Mouse (Mus musculus) heart, embryonic 11.5 days (tissue): ENCODE data around the gene Cdhr2. TPM values are rescaled to one million over a fixed set of nuclear protein-coding genes. Genes with fewer than 3 reads are reported as not detected.

Experiments used
- ATAC-seq: fragments of 200-750 bp; cut with Nextera tagmentation; replicated peaks from 2 replicates; pipeline ENCODE4 v1.8.0; 2017; ENCODE audit warnings: moderate library complexity; ENCODE audit not compliant: insufficient number of reproducible peaks, low FRiP score, low TSS enrichment
- H3K27ac ChIP-seq: fragments of 300-500 bp; sonication (generic); 2 replicates; pipeline ENCODE4 v1.5.1; 2014; ENCODE audit warnings: mild to moderate bottlenecking, low read depth, low read length
- H3K27me3 ChIP-seq: fragments of 300-500 bp; sonication (generic); 2 replicates; pipeline ENCODE4 v1.6.1; 2014; ENCODE audit warnings: mild to moderate bottlenecking, low read length, mixed read lengths; ENCODE audit not compliant: control insufficient read depth, insufficient read depth
- H3K36me3 ChIP-seq: fragments of 300-500 bp; sonication (generic); 2 replicates; pipeline ENCODE4 v1.6.1; 2014; ENCODE audit warnings: mild to moderate bottlenecking, low read length, moderate library complexity, mixed read lengths; ENCODE audit not compliant: control insufficient read depth, insufficient read depth
- H3K4me1 ChIP-seq: fragments of 300-500 bp; sonication (generic); 2 replicates; pipeline ENCODE4 v1.6.1; 2014; ENCODE audit warnings: low read length; ENCODE audit not compliant: control insufficient read depth, insufficient read depth
- H3K4me2 ChIP-seq: fragments of 300-500 bp; sonication (generic); 2 replicates; pipeline ENCODE4 v1.6.1; 2014; ENCODE audit warnings: mild to moderate bottlenecking, moderate library complexity
- H3K4me3 ChIP-seq: fragments of 300-500 bp; sonication (generic); 2 replicates; pipeline ENCODE4 v1.5.1; 2014; ENCODE audit warnings: low read depth, low read length
- H3K9ac ChIP-seq: fragments of 300-500 bp; sonication (generic); 2 replicates; pipeline ENCODE4 v1.6.1; 2014; ENCODE audit warnings: mild to moderate bottlenecking, low read depth, low read length, moderate library complexity
- H3K9me3 ChIP-seq: fragments of 300-500 bp; sonication (generic); replicated peaks from 2 replicates; pipeline ENCODE4 v1.6.1; 2016; ENCODE audit warnings: low read length; ENCODE audit not compliant: control insufficient read depth
- WGBS: fragments of 180-500 bp; shearing (Covaris S2); extraction: QIAGEN DNeasy Blood & Tissue Kit; methylation state at CpG from one replicate; pipeline ENCODE4 v1.1.7; 2014; ENCODE audit not compliant: insufficient replicate concordance; 5-methylcytosine and 5-hydroxymethylcytosine counted together
- polyA plus RNA-seq: library from polyadenylated mRNA; unstranded; fragments of >200 nt; fragmentation: Nextera tagmentation; extraction: Ambion mirVana; gene quantifications from 2 replicates; pipeline ENCODE4 v1.2.1, GENCODE M21; 2014

Gene Cdhr2
- polyA plus RNA-seq, 1 experiment from 2014 or later = 0.04 TPM

- ATAC-seq = no peak
- WGBS = 2% methylated on average over 8 of the region's 8 CpGs
- peaks cover 48% of the 10 kb centered on the region for H3K27me3 ChIP-seq
- no peak overlapping the region for H3K9ac ChIP-seq
- no peaks in the 10 kb centered on the region for H3K36me3 ChIP-seq
- H3K27ac ChIP-seq = no peak overlapping the region
- H3K4me3 ChIP-seq = no peak overlapping the region
- H3K9me3 ChIP-seq = no peaks in the 10 kb centered on the region
- H3K4me2 ChIP-seq = no peak overlapping the region
- H3K4me1 ChIP-seq = peaks cover 6% of the 10 kb centered on the region; the same call in 1 of the 2 replicates
Measured at GRCm38 (mm10) chr13:54750699-54751098, 49.4 kb downstream of the Cdhr2 start.

- no peak overlapping the region for H3K9ac ChIP-seq
- peaks cover 6% of the 10 kb centered on the region; the same call in 1 of the 2 replicates for H3K4me1 ChIP-seq
- H3K27me3 ChIP-seq = peaks cover 43% of the 10 kb centered on the region
- no peak overlapping the region for H3K4me2 ChIP-seq
- WGBS = 62% methylated on average over 10 of the region's 10 CpGs
- no peak overlapping the region for H3K27ac ChIP-seq
- H3K4me3 ChIP-seq = no peak overlapping the region
- no peak for ATAC-seq
- no peaks in the 10 kb centered on the region for H3K9me3 ChIP-seq
- H3K36me3 ChIP-seq = no peaks in the 10 kb centered on the region
Measured at GRCm38 (mm10) chr13:54752656-54753055, 51.4 kb downstream of the Cdhr2 start.

- ATAC-seq = no peak
Measured at GRCm38 (mm10) chr13:54753733-54754132, 52.5 kb downstream of the Cdhr2 start.

GRCm38 (mm10) chr13:54754169-54755080, 53.2 kb downstream of the Cdhr2 start:
- H3K27me3 ChIP-seq = peaks cover 40% of the 10 kb centered on the region
- 30% methylated on average over 12 of the region's 12 CpGs for WGBS

More at GRCm38 (mm10) chr13:54753733-54754132, 52.5 kb downstream of the Cdhr2 start:
- Histone ChIP-seq H3K36me3 (no peaks in the 10 kb centered on the region), H3K27me3 (peaks cover 40% of the 10 kb centered on the region), H3K27ac (no peak overlapping the region), H3K4me1 (peaks cover 13% of the 10 kb centered on the region; the same call in 1 of the 2 replicates), H3K9ac (no peak overlapping the region), H3K4me2 (no peak overlapping the region), H3K4me3 (no peak overlapping the region), H3K9me3 (no peaks in the 10 kb centered on the region)
- WGBS = 59% methylated on average over 6 of the region's 6 CpGs

GRCm38 (mm10) chr13:54755201-54755830, 54.1 kb downstream of the Cdhr2 start:
- Histone ChIP-seq H3K36me3 (no peaks in the 10 kb centered on the region), H3K27me3 (peaks cover 40% of the 10 kb centered on the region), H3K4me2 (no peak overlapping the region), H3K9ac (no peak overlapping the region), H3K27ac (no peak overlapping the region), H3K9me3 (no peaks in the 10 kb centered on the region), H3K4me3 (no peak overlapping the region), H3K4me1 (peaks cover 8% of the 10 kb centered on the region; the same call in 1 of the 2 replicates)
- no peak for ATAC-seq
- 8% methylated on average over 9 of the region's 9 CpGs for WGBS

More at GRCm38 (mm10) chr13:54754169-54755080, 53.2 kb downstream of the Cdhr2 start:
- Histone ChIP-seq H3K4me1 (peaks cover 12% of the 10 kb centered on the region; the same call in 1 of the 2 replicates), H3K9me3 (no peaks in the 10 kb centered on the region), H3K36me3 (no peaks in the 10 kb centered on the region), H3K4me2 (no peak overlapping the region), H3K9ac (no peak overlapping the region), H3K4me3 (no peak overlapping the region), H3K27ac (no peak overlapping the region)
- no peak for ATAC-seq

- no peak overlapping the region for H3K9ac ChIP-seq
- ATAC-seq = no peak
- no peak overlapping the region for H3K27ac ChIP-seq
- no peak overlapping the region for H3K4me2 ChIP-seq
- H3K36me3 ChIP-seq = no peaks in the 10 kb centered on the region
- H3K9me3 ChIP-seq = no peaks in the 10 kb centered on the region
- no peak overlapping the region for H3K4me3 ChIP-seq
- 80% methylated on average over 8 of the region's 8 CpGs for WGBS
- peaks cover 44% of the 10 kb centered on the region for H3K27me3 ChIP-seq
- peaks cover 8% of the 10 kb centered on the region; the same call in 1 of the 2 replicates for H3K4me1 ChIP-seq
Measured at GRCm38 (mm10) chr13:54756156-54756712, 55.0 kb downstream of the Cdhr2 start.

GRCm38 (mm10) chr13:54757093-54757830, 56.0 kb downstream of the Cdhr2 start:
- Histone ChIP-seq H3K4me3 (peak overlapping the region; percentile 37; the same call in 1 of the 2 replicates), H3K9ac (no peak overlapping the region), H3K4me1 (peaks cover 8% of the 10 kb centered on the region; the same call in 1 of the 2 replicates), H3K36me3 (no peaks in the 10 kb centered on the region), H3K27me3 (peaks cover 48% of the 10 kb centered on the region), H3K9me3 (no peaks in the 10 kb centered on the region), H3K27ac (no peak overlapping the region), H3K4me2 (peak overlapping the region; percentile 66)
- WGBS = 44% methylated on average over 10 of the region's 10 CpGs
- no peak for ATAC-seq
